Mouse (Mus musculus): Measurements from ENCODE around the gene Pi4kb.
A peak's percentile ranks its signal among the peaks of the same experiment; 100 is the strongest.
"Not testable (repeated sequence)": the region's sequence is repeated elsewhere in the genome, so short reads cannot be mapped to it uniquely, and the experiment has no call there.

Pi4kb gene

DNA sequence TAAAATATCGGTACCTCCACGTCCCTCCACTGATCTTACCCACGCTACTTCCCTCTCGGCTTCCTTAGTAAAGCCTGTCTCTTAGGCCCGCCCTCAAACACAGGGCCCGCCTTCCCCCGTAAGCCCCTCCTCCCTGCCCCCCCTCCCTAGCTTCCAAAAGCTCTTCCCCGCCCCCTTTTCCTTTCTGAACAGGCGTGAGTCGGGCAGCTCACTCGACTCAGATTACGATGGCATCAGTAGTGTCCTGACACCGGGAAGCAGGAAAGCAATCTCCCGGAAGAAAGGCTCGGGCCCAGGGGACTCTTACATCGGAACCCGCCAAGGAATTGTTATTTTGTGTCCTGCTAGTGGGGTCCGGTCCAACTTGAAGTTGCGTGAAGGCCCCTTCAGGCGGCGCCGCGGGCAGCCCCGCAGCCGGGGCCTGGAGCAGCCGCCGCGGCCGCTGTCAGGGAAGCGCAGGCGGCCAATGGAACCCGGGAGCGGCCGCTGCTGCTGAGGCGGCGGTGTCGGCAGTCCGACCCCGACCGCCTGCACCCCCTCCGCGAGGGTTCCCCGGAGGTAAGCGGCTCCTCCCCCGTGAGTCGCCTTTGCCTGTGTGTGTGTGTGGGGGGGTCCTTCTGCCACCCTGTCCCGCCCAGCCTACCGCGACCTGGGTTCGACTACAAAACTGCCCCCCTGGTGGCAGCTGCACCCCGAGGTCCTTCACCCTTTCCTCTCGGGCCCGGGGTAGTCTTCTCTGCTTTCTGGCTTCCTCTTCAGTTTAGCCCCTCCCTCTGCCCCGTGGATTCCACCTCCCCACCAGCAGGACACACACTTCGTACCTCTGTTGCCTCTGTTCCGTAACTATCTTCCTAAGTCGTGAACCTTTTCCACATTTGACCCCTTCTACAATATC lies at the start of gene Pi4kb:
TSS of gene Pi4kb (plus strand) at position 204 of the 895 bp plus-strand sequence.
- DNase-seq: peak; percentile 85

GRCm38 (mm10) chr3:94926301-94926736 lies 48.2 kb upstream of the Pi4kb start:
- DNase-seq: not testable (repeated sequence)

DNA sequence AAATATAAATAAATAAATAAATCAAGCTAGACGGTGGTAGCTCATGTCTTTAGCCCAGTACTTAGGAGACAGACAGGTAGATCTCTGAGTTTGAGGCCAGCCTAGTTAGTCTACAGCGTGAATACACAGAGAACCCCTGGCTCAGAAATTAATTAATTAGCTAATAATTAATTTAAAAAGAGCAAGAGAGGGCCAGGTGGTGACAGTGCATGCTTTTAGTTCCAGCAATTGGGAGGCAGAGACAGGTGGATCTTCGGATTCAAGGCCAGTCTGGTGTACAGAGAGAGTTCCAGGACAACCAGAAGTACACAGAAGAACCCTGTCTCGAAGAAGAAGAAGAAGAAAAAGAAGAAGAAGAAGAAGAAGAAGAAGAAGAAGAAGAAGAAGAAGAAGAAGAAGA lies 45.6 kb upstream of the Pi4kb start:
- DNase-seq: not testable (repeated sequence)

DNA sequence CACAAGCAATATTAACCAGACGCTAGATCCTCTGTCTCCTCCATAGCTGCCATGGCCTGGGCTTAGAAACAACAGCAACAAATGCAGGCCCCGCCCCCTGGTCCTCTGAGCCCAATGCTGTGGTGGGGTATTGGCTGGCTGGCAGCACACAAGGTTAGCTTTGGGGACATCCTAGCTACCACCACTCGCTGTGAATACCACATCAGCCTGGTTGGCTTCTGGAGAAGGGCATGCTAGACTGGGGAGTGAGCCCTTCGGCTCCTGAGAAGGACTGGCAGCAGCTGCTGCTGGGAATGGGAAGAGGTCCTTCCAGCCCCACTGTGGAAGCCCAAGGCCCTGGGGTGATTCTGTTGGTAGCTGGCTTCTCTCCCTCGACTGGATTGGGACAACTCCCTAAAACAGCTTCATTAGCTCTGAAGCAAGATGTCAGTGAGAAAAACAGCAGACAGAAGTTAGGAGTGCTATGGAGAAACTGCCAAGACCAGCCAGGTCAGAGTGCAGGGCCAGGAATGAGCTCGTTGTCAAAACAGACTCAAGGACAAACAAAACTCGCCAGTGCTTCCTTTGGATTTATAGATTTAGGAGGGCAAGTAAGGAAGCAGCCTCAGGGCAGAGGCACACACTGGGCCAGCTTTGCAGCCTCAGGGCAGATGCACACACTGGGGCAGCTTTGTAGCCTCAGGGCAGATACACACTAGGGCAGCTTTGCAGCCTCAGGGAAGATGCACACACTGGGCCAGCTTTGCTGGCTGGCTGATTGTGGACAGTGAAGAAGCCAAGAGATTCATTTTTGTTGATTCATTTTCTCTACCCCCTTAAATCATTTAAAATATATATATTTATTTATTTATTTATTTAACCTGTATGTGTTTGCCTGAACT lies 43.9 kb upstream of the Pi4kb start:
- DNase-seq: not testable (repeated sequence)

DNA sequence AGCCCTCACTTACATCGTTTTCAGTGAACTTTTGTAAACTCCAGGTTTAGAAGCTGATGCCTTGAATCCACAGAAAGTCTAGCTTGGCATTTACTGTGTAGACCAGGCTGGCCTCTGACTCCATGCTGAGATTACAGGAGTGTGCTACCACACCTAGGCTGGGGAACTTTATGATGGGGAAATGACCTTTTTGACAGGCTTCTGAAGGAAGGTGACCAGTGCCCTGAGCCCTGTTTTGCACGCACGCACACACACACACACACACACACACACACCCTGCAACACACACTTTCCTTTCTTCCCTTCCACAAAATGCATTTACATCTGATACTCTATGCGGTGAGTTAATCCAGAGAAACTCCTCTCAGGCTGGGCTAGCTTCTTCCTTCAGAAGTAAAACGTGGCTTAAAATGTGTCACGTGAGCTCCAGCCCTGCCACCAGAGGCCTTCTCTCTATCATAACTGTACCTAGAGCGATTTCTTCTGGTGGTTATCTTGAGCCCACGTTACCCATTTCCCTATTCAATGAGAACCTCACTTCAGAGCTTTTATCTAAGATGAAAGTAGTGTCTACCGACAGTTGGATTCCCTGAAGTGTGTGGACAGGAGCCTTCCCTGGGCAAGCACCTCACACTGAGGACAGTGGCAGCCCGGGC lies 43.0 kb upstream of the Pi4kb start:
- not testable (repeated sequence) for DNase-seq

DNA sequence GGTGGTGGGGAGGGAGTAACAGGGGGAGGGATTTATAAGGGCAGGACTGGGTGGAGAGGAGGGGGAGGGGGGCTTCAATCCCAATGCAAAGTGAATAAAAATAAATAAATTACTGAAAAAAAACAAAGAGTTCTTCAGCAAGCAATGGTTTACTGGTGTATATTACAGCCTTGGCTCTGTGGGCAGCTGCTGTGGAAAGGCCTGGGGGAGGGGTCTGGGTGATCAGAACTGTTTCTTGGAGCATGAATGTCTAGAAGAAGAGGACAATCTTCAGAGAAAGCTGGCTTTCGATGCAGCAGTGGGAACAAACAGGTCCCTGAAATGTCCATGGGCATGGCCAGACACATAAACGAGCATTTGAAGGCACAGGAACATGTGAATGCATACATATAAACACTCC lies 42.3 kb upstream of the Pi4kb start:
- DNase-seq: not testable (repeated sequence)

GRCm38 (mm10) chr3:94932809-94933564 lies 41.5 kb upstream of the Pi4kb start, which contains the start of gene Selenbp1:
Selenbp1 (plus strand) TSS chr3:94933056.
- no peak for DNase-seq

- DNase-seq: not testable (repeated sequence)
These were observed 40.9 kb upstream of the Pi4kb start for GRCm38 (mm10) chr3:94933604-94934003.

- not testable (repeated sequence) for DNase-seq
These were observed 40.0 kb upstream of the Pi4kb start for GRCm38 (mm10) chr3:94934564-94934963.

GRCm38 (mm10) chr3:94935332-94935731 lies 39.2 kb upstream of the Pi4kb start:
- not testable (repeated sequence) for DNase-seq

- not testable (repeated sequence) for DNase-seq
These were observed 38.4 kb upstream of the Pi4kb start for GRCm38 (mm10) chr3:94936147-94936546.

DNA sequence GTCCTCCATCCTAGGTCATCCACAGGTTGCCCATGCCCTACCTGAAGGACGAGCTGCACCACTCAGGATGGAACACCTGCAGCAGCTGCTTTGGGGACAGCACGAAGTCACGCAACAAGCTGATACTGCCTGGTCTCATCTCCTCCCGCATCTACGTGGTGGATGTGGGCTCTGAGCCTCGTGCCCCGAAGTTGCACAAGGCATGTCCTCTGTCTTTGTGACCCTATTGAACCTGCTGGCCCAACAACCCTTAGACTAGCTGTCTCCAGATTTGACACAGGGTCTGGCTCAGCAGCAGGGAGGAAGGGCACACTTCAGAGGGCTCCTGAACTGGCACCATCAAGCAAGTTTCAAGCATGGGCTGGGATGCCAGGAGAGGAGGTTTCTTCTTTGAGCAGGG lies 37.3 kb upstream of the Pi4kb start:
- not testable (repeated sequence) for DNase-seq

- not testable (repeated sequence) for DNase-seq
These were observed 34.5 kb upstream of the Pi4kb start for GRCm38 (mm10) chr3:94940033-94940432.

DNA sequence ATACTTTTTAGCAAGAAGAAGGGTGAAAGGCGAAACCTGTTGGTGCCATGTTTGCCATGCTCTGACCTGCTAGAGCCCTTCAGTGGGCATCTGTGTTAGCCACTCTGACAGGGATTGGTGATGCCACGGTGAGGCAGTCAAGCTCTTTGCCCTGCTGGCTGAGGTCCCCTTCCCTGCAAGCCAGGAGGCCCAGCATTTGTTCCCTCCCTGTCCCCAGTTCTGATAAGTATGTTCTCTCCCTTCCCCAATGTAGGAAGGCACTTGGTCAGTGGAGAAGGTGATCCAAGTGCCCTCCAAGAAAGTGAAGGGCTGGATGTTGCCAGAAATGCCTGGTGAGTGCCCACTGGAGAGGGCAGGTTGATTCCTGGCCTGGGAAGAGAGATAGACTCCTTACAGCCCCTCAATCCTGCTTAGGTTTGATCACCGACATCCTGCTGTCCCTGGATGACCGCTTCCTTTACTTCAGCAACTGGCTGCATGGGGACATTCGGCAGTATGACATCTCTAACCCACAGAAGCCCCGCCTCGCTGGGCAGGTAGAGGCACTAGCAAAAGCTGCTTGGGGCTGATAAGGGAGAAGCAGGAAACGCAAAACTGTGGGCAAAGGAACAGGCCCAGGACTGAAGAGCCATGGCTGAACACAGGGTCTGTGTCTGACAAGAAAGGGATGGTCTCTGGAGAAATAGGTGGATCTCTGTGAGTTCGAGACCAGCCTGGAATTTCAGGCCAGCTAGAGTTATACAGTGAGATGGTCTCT lies 32.1 kb upstream of the Pi4kb start:
- not testable (repeated sequence) for DNase-seq

GRCm38 (mm10) chr3:94943706-94944105 lies 30.8 kb upstream of the Pi4kb start:
- not testable (repeated sequence) for DNase-seq

GRCm38 (mm10) chr3:94948066-94948614 lies 26.4 kb upstream of the Pi4kb start:
- DNase-seq: no peak

DNA sequence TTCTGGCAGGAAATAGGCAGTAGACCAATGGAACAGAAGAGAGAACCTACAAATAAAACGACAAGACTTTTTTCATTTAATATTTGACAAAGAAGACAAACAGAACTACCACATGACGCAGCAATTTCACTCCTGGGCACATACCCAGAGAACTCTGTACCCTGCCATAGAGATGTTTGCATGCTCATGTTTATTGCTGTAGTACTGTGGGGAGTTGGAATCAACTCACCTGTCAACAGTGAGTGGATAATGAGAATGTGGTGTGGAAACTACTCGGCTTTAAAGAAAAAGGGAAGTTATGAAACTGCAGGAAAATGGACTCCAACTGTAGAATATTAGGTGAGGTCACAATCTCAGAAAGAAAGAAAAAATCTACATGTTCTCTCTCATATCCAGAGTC lies 24.9 kb upstream of the Pi4kb start:
- no peak for DNase-seq

- DNase-seq: peak; percentile 56 to 67
These were observed 21.7 kb upstream of the Pi4kb start for GRCm38 (mm10) chr3:94952806-94953205.

- DNase-seq: no peak
These were observed 21.2 kb upstream of the Pi4kb start for GRCm38 (mm10) chr3:94953384-94953763.

GRCm38 (mm10) chr3:94953764-94954616 lies 20.5 kb upstream of the Pi4kb start, which contains the start of gene Rfx5:
Rfx5 (plus strand) TSS chr3:94954075.
- peak; percentile 86 to 89 for DNase-seq
